Mouse (Mus musculus): ENCODE data around the gene Sh3pxd2a. TPM values are rescaled to one million over a fixed set of nuclear protein-coding genes. Genes with fewer than 3 reads are reported as not detected.

The Sh3pxd2a gene
- total and polyA plus RNA-seq, 3 experiments = 1.3 to 4.6 (median 3.2) TPM

DNA sequence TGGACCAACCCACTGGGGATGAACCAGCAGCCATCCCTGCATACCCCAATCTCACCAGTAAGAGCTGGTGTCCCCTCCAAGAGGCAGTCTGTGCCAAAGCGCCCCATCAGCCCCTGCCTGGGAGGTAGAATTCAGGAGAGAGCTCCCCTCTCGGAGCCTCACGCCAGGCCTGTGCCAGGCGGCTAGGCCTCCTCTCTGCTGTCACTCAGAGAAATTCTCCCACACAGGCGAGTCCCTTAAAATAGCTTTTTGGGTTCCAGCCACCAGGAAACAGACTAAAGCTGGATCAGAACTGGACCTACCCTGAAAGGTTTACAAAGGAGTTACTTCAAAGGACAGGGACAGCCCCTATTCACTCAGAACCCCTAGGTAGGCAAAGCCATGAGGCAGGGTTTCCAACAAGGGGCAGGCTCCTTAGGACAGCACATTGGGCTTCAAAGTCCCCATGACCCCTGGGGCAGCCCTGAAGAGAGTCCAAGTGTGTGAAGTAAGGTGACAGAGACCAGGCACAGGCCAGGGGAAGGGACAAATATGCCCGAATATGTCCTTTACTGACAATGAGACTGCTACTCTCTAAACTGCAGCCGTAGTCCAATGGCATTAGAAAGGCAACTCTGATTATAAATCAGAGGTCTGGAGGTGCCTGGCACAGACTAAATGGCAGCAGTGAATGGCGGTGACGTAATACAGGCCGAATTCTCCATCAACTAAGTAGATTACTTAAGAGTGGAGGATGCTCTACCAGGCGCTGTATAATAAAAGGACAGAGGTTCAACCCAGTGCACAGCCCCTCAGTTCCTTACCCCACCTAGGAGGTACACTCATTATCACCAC, 9.8 kb downstream of the Sh3pxd2a start:
- dilution Hi-C loops (cut with MboI; ENCODE audit: extremely low pct_ligation_motif_present, extremely low pct_unique_long_range_greater_than_20kb, low sequenced_read_pairs) = no loop called here
- in situ Hi-C loops (cut with MboI; ENCODE audit: low pct_ligation_motif_present, low pct_unique_long_range_greater_than_20kb, low sequenced_read_pairs) = no loop called here
- TF ChIP-seq MAZ (IDR thresholded peaks at IDR 0.05; ENCODE audit: low read depth, low read length) (no peak), CHD2 (IDR thresholded peaks at IDR 0.05; ENCODE audit: low read length) (no peak), TCF12 (IDR thresholded peaks at IDR 0.05; ENCODE audit: low read depth, low read length) (no peak), MAFK (IDR thresholded peaks at IDR 0.05; ENCODE audit: insufficient replicate concordance, low read length) (no peak), ZC3H11A (IDR thresholded peaks at IDR 0.05; ENCODE audit: low read depth, low read length) (no peak), ZNF384 (IDR thresholded peaks at IDR 0.05; ENCODE audit: low read depth, low read length) (no peak), KAT2A (IDR thresholded peaks at IDR 0.05; ENCODE audit: insufficient replicate concordance, low read length) (no peak), BHLHE40 (IDR thresholded peaks at IDR 0.05; ENCODE audit: low read depth, low read length) (no peak), PAX5 (IDR thresholded peaks at IDR 0.05; ENCODE audit: low read length) (no peak), E2F4 (IDR thresholded peaks at IDR 0.05; ENCODE audit: insufficient replicate concordance, low read depth, low read length) (no peak), POLR2AphosphoS2 (IDR thresholded peaks at IDR 0.05; ENCODE audit: low read depth, low read length) (no peak), SIN3A (IDR thresholded peaks at IDR 0.05; ENCODE audit: low read length) (no peak), IRF4 (IDR thresholded peaks at IDR 0.05; ENCODE audit: low read depth, low read length) (no peak), ELF1 (IDR thresholded peaks at IDR 0.05; ENCODE audit: low read depth, low read length) (no peak), SMC3 (IDR thresholded peaks at IDR 0.05; ENCODE audit: low read depth, low read length) (no peak), MYC (IDR thresholded peaks at IDR 0.05; ENCODE audit: low read depth, low read length) (no peak)
- H3K4me1 ChIP-seq (ENCODE audit: control insufficient read depth in 1 of 2, insufficient read depth in 2 of 2) = peaks cover 39 to 86% of the 10 kb centered on the region in 2 experiments
- no peak overlapping the region for H3K4me2 ChIP-seq (ENCODE audit: insufficient read depth, low read depth, poor library complexity, severe bottlenecking)
- no peaks in the 10 kb centered on the region for H3K79me2 ChIP-seq (replicated peaks; ENCODE audit: control insufficient read depth, extremely low read depth, insufficient read depth, poor library complexity, severe bottlenecking)
- H3K9ac ChIP-seq (ENCODE audit: insufficient read depth, low read depth) = no peak overlapping the region
- no peaks in the 10 kb centered on the region for H3K27me3 ChIP-seq (replicated peaks)
- no peak for DNase-seq (ENCODE audit: extremely low read depth)
- peaks cover 0 to 7% of the 10 kb centered on the region in 2 experiments for H3K36me3 ChIP-seq (replicated peaks in 1 of 2; ENCODE audit: control insufficient read depth in 1 of 2, insufficient read depth in 1 of 2, low read length in 1 of 2)
- H3K27ac ChIP-seq (ENCODE audit: insufficient read depth, low read depth) = no peak overlapping the region
- H3K9me3 ChIP-seq (replicated peaks; ENCODE audit: low read length) = no peaks in the 10 kb centered on the region
- H3K4me3 ChIP-seq (replicated peaks in 1 of 3; ENCODE audit: low read depth in 2 of 3, low read length in 2 of 3, poor library complexity in 1 of 3) = no peak overlapping the region

DNA sequence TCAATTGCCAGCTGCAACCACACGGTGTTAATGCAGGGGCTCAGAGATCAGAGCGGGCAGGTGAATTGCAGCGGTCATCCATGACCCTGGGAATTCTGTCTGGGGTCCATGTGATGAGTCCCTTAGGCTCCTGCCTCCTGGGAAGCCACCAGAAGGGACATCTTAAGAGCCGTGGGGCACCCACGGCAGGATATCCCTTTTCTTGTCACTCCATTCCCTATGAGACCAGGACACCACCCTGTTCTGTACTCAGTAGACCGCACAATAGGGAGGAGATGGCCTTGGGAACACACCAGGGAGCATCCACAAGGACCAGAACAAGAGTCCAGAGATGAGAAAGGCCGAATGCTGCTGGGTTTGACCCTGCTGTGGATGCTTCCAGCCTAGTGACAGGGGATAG, 10.8 kb downstream of the Sh3pxd2a start:
- Histone ChIP-seq H3K27ac (ENCODE audit: insufficient read depth, low read depth) (no peak overlapping the region), H3K4me2 (ENCODE audit: insufficient read depth, low read depth, poor library complexity, severe bottlenecking) (no peak overlapping the region), H3K4me3 (replicated peaks in 1 of 3; ENCODE audit: low read depth in 2 of 3, low read length in 2 of 3, poor library complexity in 1 of 3) (no peak overlapping the region), H3K4me1 (ENCODE audit: control insufficient read depth in 1 of 2, insufficient read depth in 2 of 2) (peaks cover 48 to 87% of the 10 kb centered on the region in 2 experiments), H3K36me3 (replicated peaks in 1 of 2; ENCODE audit: control insufficient read depth in 1 of 2, insufficient read depth in 1 of 2, low read length in 1 of 2) (peaks cover 0 to 4% of the 10 kb centered on the region in 2 experiments), H3K9me3 (replicated peaks; ENCODE audit: low read length) (no peaks in the 10 kb centered on the region), H3K79me2 (replicated peaks; ENCODE audit: control insufficient read depth, extremely low read depth, insufficient read depth, poor library complexity, severe bottlenecking) (no peaks in the 10 kb centered on the region), H3K9ac (ENCODE audit: insufficient read depth, low read depth) (no peak overlapping the region), H3K27me3 (replicated peaks) (no peaks in the 10 kb centered on the region)
- dilution Hi-C loops (cut with MboI; ENCODE audit: extremely low pct_ligation_motif_present, extremely low pct_unique_long_range_greater_than_20kb, low sequenced_read_pairs) = no loop called here
- in situ Hi-C loops (cut with MboI; ENCODE audit: low pct_ligation_motif_present, low pct_unique_long_range_greater_than_20kb, low sequenced_read_pairs) = no loop called here
- no peak for TF ChIP-seq NRF1 (IDR thresholded peaks at IDR 0.05; ENCODE audit: low read depth, low read length)
- no peak for TF ChIP-seq TCF12 (IDR thresholded peaks at IDR 0.05; ENCODE audit: low read depth, low read length)
- no peak for TF ChIP-seq TBP (conservative IDR thresholded peaks at IDR 0.05; ENCODE audit: low read depth, low read length)
- no peak for TF ChIP-seq MAFK (IDR thresholded peaks at IDR 0.05; ENCODE audit: insufficient replicate concordance, low read length)
- TF ChIP-seq MAX (IDR thresholded peaks at IDR 0.05; ENCODE audit: low read length) = no peak
- TF ChIP-seq POLR2A (IDR thresholded peaks at IDR 0.05; ENCODE audit: low read depth, low read length) = no peak
- no peak for TF ChIP-seq CHD2 (IDR thresholded peaks at IDR 0.05; ENCODE audit: low read length)
- TF ChIP-seq ETS1 (conservative IDR thresholded peaks at IDR 0.05; ENCODE audit: low read depth, low read length) = no peak
- TF ChIP-seq CHD1 (IDR thresholded peaks at IDR 0.05; ENCODE audit: low read depth, low read length) = no peak
- no peak for TF ChIP-seq MXI1 (IDR thresholded peaks at IDR 0.05; ENCODE audit: low read depth, low read length)
- TF ChIP-seq EP300 (IDR thresholded peaks at IDR 0.05; ENCODE audit: low read length) = no peak
- TF ChIP-seq POLR2AphosphoS2 (IDR thresholded peaks at IDR 0.05; ENCODE audit: low read depth, low read length) = no peak
- TF ChIP-seq CTCF (conservative IDR thresholded peaks at IDR 0.05 in 1 of 2, IDR thresholded peaks at IDR 0.05 in 1 of 2; ENCODE audit: low read depth in 2 of 2, low read length in 2 of 2) = no peak
- TF ChIP-seq HCFC1 (IDR thresholded peaks at IDR 0.05; ENCODE audit: low read depth, low read length) = no peak
- TF ChIP-seq ZC3H11A (IDR thresholded peaks at IDR 0.05; ENCODE audit: low read depth, low read length) = no peak
- TF ChIP-seq JUND (conservative IDR thresholded peaks at IDR 0.05; ENCODE audit: low read depth, low read length) = no peak
- TF ChIP-seq USF1 (IDR thresholded peaks at IDR 0.05; ENCODE audit: low read depth, low read length) = no peak
- DNase-seq (ENCODE audit: extremely low read depth) = no peak

All from CH12.LX (cell line).